Mouse (Mus musculus) kidney, postnatal 14 days (tissue): ENCODE data around the gene Miga1.

ENCODE experiments used
- DNase-seq: peaks from one replicate; pipeline ENCODE4 v3.0.0; 2022; ENCODE audit warnings: mixed read lengths

Gene Miga1

DNA sequence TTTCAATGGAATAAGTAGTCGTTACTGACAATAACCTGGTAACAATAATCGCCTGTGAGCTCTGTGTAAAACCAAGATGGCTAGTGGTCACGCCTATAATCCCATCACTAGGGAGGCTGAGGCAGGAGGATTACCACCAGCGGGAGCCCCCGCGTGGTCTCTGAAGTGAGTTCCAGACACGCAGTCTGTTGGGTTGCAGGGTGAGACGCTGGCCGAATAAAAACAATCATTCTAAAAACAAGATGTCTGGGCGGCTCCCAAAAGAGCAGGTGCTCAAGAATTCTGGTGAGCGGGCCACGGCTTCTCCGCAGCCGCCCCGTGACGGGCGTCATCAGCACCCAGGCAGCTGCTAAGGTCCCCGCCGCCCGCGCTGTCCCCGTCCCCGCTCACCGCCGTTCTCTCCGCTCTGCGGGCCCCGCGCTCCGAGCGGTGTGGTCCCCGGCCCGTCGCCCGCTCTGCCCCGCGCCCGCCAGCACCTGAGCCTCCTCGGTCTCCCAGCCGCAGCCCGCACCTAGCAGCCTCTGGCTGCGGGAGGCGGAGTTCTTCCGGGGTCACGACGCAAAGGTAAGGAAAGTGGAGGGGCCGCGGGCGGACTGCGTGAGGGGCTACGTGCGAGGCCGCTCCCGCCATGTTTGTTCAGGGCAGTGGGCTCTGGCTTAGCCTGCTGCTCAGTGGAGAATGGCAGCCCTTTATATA, at the start of gene Miga1:
TSS of gene Miga1 (minus strand) at position 546 of the 696 bp plus-strand sequence.
- DNase-seq = peak; percentile 82

DNA sequence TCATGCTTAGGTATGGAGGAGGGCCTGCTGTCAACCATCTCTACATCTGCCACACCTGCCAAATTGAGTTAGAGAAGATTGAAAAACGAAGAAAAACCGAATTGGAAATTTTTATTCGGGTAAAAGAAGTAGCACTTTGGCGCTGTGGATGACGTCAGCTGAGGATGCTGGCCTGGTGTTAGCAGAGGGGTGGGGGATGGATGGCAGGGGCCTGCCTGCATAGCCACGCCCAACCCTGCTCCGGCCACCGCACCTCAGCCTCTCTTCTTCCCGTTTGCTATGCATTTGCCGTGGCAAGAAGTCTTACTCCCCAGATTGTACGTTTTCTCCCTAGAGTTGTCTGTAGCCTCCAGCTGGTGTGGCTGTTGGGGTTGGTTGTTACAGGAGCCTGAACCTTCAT, 43.9 kb upstream of the Miga1 start:
- no peak for DNase-seq

DNA sequence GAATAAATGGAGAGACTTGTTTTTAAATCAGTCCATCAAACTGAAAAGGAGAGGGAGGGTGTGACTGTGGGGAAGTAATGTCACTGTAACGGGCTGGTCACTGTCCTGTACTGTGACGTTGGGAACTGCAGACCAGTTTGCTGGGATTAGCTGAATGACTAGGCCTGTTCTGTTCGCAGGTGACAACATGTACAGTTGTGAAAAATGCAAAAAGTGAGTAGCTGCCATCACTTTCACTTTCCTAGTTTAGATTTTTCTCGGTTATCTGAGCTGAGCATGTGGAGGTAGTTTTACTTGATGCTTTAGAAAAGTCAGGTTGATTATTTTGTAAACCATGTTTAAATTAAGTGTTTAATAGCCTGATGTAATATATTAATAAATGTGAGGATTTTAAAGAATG, 35.9 kb upstream of the Miga1 start:
- no peak for DNase-seq

DNA sequence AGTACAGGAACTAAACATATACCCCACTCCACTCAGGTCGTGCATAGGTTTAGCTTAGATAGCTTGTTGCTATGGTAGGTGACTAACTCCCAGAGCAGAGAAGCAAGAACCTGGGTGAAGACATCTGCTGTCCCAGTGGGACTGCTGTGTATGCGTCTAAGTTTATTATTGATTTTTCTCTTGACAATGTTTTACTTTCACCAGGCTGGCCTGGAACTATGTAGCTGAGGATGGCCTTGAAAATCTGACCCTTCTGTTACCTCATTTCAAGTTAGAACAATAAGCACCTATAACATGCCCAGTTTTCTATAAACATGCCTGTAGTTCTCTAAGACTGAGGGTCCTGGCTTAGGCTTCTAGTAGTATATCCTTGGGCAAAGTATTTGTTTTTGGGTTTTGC, 24.0 kb upstream of the Miga1 start:
- DNase-seq = no peak

DNA sequence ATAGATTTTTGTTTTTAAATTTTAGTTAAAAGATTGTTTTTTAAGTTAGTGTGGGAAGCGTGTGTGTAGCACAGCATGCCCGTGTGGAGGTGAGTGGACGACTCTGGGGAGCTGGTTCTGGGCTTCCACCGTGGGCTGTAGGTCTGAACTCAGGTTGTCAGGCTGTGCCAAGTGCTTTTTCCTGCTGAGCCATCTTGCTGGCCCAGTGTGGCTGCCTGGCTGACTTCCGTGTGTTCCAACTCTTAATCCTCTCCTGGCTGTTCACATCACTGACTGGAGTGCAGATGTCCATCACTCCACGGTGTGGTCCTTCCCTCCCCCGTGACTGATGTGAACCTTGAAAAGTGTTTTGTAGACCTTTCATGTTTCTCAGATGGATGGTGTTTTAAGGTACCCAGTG, 18.9 kb upstream of the Miga1 start:
- DNase-seq = no peak

DNA sequence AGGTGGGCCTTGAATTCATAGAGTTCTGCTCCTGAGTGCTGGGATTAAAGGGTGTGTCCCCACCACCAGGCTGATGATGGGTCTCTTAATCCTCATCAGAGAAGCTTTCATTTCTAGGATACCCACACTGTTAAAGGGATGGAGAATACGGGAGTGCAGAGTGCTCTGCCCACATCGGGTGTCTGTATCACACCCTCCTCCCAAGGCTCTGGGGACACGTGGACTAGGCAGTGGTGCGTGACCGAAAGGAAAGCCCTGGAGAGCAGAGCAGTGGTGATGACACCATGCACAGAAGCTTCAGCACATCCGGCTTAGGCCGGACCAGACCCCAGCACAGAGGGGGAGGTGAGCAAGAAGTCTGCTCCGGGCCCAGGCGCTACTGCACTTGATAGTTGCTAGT, 16.5 kb upstream of the Miga1 start:
- DNase-seq = no peak

DNA sequence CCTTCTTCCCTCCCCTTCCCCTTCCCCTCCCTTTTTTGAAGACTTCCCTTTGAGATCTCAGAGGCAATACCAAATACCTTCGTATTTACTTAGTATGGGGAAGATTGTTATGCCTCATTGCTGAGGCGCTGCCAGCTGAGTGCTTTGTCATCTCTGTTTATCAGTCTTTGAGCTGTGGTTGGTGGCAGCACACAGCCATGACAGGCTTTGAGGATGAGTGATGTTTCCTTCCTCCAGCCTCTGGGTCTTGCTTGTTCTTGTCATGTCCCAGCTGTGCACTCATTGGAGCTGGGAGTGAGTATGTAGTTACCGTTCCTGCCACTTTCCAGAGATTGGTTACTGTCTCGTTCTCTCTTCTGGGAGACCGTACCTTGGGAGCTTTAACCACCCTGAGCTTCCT, 15.2 kb upstream of the Miga1 start:
- peak; percentile 43 for DNase-seq

DNA sequence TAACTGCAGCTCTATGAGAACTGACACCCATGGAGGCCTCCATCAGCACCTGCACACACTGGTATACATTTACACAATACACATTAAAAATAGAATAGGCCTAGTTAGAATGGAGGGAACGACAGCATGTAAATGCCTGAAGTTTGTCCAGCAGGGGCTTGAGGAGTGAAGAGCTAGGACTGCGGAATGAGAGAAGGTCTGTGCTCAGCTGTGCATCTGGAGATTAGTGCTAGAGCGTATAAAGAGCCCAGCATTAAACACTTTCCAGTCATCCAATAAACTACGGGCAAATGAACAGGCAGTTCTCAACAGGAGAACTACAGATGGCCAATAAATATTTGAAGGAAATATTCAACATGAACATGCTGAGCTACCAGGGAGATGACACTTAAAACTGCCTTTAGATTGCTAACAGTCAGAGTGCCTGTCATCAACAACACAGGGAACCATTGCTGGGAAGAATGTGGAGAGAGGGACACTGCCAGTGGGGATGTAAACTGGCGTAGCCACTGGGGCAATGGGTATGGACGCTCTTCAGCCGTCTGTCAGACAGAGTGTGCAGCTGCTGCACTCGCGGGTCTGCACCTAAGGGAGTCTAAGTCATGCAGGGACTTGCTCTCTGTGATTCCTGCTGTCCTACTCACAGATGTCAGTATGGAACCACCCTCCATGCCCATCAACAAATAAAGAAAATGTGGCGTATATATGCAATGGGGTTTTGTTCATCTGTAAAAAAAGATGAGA, 13.4 kb upstream of the Miga1 start:
- no peak for DNase-seq

DNA sequence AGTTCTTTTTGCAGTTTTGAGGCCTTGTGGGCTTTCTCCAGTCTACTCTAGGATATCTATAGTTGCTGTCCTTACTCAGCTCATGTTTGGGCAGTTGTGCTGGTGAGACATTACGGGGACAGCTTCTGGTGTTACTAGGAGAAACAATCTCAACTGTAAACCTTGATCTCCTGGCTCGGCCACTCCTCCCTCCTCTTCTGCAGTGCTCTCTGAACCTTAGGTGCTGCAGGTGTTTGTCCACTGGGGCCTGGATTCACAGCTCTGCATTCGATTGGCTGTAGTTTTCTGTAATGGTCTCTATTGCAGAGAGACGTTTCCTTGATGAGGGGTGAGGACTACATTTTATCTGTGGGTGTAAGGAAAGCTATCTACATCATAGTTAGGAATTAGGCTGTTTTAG, 12.1 kb upstream of the Miga1 start:
- peak; percentile 26 for DNase-seq

DNA sequence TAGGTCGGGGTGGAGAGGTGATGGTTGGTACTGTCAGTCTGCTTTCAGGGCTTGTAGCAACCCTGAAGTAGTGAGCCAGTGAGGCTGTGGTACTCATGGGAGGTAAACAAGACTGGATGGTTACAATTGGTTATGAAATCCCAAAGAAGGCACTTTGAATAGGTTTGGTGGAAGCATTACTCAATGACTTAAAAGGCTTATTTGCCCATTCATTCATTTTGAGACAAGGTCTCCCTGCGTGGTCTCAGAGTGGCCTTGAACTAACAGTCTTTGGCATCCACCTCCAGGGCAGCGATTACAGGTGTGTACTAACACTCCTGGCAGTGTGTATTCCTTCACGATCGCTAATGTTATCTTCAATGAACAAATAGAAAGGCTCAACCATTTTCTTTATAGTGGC, 10.8 kb upstream of the Miga1 start:
- DNase-seq = no peak

DNA sequence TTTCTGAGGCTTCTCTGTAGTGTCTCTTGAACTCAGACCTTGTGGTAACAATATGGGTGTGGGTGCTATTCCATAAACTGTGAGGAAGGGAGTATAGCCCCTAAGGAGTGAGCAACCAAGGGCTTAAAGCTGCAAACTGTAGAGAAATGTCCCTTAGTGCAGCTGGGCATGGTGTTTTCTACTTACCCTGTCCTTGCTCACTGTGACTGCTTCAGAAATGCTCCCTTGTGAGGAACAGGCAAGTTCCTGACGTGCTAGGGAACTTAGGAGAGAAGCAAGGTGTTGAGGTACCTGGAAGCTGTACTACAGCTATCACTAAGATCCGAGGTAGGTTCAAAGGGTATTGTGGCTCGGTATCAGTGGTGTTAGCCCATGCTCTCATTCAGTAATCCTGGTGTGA, 10.2 kb upstream of the Miga1 start:
- no peak for DNase-seq

DNA sequence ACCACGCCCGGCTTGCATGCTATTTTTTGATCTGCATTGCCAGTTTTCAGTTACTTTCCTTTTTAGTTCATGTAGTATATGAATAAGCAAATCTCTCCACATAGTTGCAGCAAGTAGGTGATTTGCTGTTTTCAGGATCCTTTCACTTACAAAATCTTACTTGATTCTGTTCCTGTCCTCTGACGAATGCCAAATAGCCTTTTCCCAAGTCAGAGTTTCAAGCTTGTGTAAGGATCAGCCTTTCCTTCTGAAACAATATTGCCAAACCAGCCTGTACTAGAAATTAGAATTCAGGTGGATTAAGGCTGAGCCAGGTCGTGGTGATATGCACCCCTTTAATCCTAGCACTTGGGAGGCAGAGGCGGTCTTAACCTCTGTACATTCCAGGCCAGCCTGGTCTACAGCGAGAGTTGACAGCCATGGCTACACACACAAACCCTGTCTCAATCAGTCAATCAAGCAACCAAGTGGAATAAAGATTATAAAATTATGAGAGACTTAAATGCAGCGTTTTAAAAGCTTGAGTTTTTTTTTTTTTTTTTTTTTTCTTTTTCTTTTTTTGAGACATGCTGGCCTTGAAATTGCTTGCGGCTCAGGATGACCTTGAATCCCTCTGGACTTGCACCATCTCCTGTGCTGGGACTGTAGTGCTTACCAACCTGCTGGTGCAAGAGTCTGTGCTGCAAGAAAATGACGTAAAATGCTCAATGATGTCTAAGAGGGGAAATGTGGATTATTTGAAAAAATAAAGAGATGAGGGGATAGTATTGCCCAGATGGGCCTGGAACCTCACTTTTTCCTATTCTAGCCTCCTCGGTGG, 8.0 kb upstream of the Miga1 start:
- DNase-seq = no peak

DNA sequence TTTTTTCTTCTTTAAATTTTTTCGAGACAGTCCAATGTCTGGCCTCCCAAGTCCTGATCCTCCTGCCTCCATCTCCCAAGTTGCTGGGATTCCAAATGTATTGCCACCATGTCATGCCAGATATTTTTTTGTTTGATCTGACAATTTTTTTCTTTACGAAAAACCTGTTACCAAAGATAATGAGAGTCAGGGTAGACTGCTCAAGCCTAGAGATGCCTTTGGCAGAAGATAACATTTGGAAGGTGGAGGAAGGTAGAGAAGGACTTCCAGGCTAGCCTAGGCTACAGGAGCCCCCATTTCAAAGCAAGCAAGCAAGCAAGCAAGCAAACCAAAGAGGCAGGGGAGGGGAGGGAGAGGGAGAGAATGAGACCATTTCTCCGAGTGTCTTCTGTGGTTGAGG, 7.0 kb upstream of the Miga1 start:
- no peak for DNase-seq

DNA sequence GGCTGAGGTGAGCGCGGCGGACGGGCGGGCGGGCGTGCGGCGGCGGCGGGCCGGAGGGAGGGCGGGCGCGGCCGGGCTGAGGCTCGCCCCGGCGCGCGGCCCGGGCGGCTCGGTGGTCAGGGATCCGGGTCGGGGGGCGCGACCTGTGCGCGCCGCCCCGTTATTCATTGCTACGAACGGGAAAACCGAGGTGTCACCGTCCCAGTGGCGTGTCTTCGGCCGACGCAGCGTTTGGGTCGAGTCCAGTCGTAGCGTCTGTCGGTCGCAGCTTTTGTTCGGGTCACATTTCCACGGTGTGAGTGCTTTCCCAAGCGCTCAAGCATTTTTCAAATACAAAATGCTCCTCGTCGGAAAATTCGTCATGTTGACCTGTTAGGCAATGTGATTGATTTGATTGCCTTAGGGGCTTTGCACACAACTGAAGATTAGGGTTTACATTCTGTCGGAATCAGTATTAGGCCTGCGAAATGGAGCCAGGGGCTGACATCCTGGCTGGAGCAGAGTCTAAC, 6.5 kb upstream of the Miga1 start:
- DNase-seq = peak; percentile 55

DNA sequence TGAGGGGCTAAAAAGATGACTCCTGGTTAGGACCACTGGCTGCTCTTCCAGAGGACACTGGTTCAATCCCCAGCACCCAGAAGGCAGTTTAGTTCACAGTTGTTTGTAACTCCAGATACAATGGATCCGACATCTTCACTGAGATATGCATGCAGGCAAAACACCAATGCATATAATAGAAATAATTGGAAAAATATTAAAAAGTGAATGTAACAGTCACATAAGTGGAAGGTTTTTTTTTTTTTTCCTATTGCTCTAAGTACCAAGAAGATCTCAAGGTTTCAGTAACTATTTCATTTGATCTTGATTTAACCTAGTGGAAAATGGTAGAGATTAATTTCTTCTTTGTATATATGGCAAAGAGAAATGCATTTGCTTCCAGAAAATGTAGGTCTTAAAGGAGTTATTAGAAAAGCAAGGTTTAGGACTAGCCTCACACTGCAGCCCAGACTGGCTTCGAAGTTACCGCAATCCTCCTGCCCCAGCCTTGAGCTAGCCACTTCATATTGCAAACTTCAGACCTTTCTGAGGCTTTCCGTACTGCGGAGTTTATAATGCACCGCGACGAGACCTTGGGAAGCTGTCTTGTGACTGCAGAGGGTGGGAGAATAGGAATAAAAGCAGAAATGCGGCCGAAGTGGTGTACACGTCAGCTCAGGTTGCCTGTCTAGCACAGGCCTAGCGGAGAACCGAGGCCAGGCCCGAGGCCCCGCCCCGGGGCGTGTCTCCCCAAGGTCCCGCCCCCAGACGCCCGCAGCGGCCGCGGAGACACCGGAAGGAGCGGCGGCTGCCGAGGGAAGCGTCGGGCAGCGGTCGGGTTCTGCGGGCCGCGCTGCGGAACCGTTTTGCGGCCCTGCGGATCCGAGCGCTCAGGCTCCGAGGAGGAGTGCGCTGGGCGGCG, 5.8 kb upstream of the Miga1 start, which contains the start of gene Usp33:
TSS of gene Usp33 (plus strand) at position 747 of the 901 bp plus-strand sequence.
- peak; percentile 96 for DNase-seq

DNA sequence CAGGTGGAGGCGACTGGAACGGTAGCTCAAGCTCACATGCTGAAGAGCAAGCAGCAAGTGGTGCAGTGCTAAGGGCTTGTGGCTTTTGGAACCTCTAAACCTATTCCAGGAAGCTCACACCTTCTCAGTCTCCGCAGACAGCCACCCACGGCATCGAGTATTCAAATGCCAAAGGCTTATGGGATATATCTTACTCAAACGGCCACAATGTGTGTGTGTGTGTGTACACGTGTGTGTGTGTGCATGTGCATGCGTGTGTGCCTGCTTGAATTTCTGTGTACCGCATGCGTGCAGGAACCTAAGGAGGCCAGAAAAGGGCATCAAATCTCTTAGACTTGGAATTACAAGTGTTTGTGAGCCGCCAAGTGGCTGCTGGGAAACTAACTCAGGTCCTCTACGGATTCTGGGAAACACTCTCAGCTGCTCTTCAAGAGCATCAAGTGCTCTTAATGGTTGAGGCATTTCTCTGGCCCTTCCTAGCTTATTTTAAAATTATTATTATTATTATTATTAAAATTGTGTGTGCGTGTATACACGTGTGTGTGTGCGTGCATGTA, 2.8 kb upstream of the Miga1 start:
- no peak for DNase-seq

DNA sequence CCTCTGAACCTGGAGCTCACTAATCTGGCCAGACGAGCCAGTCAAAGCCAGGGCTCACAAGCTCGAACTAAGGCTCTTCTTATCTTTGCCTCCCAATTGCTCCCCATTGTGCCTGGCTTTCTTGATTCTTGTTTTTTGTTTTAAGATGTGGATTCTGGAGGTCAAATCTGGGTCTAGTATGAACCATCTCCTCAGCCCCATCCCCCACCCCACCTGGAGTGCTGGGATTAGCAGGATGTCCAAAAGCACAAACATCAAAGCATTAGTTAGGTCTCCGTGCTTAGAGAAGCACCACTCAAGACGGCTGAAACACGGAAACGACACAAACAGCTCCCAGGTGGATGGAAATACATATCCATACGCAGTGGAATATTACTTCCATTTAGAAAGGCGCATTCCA, 4.1 kb downstream of the Miga1 start:
- DNase-seq = no peak

DNA sequence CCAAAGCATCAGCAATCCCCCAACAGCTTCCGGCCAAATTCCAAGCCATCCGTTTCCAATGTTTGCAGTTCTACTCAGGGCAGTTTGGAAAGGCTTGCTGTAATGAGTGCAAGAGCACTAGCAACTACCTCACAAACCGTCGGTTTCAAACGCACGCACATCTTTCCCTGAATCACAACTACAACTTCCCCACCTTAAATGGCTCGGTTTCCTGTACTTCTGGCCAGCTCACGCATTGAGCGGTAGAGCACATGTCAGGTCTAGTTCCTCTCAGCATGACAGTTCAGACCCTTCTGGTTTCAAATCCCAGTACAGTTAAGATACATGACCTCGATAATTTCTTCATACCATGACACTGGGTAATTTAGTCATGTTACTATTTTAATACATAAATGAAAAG, 6.6 kb downstream of the Miga1 start:
- no peak for DNase-seq

DNA sequence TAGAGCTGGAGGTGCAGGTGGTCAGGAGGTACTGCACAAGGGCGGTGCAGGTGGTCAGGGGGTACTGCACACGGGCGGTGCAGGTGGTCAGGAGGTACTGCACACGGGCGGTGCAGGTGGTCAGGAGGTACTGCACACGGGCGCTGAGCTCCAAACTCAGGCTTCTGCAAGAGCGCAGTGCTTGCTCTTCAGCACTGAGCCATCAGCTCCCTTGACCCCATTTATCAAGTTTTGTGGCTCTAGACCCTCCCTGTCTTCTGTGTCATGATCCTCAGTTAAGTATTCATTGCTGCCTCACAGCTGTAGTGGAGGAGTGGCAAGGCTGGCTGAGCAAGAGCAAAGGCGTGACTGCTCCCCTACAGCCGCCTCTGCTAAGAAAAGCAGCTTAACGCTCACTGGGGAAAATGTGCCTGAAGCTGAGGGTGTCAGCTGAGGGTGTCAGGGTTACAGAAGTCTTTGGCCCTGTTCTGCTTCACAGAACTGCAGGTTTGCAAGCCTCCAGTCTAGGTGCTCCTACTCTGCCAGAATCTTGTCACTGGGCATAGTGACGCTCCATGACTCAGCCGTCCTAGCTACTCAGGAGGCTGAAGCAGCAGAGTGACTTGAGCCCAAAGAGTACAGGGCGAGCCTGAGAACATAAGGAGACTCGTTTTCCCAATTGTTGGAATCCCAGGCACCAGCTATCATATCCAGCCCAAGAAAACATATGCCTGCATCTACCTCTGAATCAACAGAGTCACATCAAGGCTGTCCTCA, 7.5 kb downstream of the Miga1 start:
- no peak for DNase-seq

DNA sequence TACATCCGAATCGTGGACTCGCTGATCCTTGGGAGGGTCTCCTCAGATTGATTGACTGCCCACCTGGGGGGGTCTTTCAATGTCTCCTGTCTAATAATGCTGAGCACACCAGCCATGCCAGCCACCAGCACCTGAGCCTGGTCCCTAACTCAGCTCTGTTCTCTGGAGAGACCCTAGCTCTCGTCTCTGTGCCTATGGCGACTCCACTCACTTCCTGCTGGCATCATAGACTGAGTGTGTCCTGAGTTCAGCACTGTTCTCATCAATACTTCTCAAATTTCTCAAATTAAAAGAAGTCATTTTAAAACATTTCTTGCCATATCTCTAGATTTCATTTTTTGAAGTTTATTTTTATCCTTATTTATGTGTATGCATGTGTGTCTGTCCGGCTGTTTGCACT, 8.1 kb downstream of the Miga1 start:
- no peak for DNase-seq
